ENCODE assay signal across 13 mouse cellular contexts in the genomic region with DNA sequence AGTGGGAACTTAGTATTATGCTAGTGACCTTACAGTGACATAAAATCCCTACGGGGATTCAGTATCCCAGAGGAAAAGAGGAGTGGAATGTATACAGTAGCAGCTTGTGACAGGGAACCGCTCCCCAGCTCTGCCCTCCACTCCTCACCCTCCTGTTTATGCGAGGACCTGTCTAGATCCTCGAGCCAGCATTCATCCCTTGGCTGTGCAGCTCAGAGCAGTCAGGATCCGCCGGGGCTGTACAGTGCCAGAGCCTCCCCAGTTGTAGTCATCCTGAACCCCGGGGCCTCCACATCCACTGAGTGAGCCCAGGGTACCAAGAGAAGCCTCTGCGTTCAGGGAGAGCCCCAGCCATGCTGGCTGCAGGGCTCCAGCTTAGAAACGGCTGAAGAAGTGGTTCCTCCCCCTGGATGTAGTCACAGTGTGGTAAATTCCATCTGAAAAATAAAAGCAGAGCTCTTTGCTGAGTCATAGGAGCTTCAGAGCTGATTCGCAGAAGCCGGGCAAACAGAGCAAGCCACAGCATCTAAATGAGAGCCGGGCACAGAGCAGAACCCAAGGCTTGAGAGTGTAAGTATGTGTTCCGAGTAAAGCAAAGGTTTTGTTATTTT. TPM values are rescaled to one million over a fixed set of nuclear protein-coding genes. Genes with fewer than 3 reads are reported as not detected.
DNase-seq lines count a peak whose midpoint lies in the region; ATAC-seq lines count a peak whose summit lies in the region.
"Had no signal": no experiment of that assay in that cellular context is flagged by ENCODE, and none has a peak within 500 bp of the region (broad histone marks: within the 10 kb centered on the region; RNA-seq: fewer than 3 reads in every experiment).

No protein-coding gene starts in this region.

- no peak overlapping the region for H3K4me3 ChIP-seq in embryonic facial prominence, embryonic 14.5 days (ENCODE audit: low read depth, low read length)
- H3K4me3 ChIP-seq in embryonic facial prominence, embryonic 10.5 days: no peak overlapping the region
- H3K4me3 ChIP-seq: heart, embryonic 15.5 days had no signal

- H3K9ac ChIP-seq in embryonic facial prominence, embryonic 14.5 days (ENCODE audit: low read depth, low read length): no peak overlapping the region
- H3K9ac ChIP-seq: heart, embryonic 15.5 days had no signal

- H3K36me3 ChIP-seq in embryonic facial prominence, embryonic 14.5 days (ENCODE audit: control insufficient read depth, insufficient read depth, low read length): no peaks in the 10 kb centered on the region
- H3K36me3 ChIP-seq in embryonic facial prominence, embryonic 10.5 days (replicated peaks): no peaks in the 10 kb centered on the region
- H3K36me3 ChIP-seq: heart, embryonic 15.5 days had no signal

- no peak overlapping the region for H3K27ac ChIP-seq in embryonic facial prominence, embryonic 14.5 days (replicated peaks; ENCODE audit: low read depth, low read length)
- no peak overlapping the region for H3K27ac ChIP-seq in embryonic facial prominence, embryonic 10.5 days (replicated peaks)
- H3K27ac ChIP-seq: heart, embryonic 15.5 days had no signal

- no peaks in the 10 kb centered on the region for H3K9me3 ChIP-seq in embryonic facial prominence, embryonic 14.5 days (ENCODE audit: control insufficient read depth, low read length)
- no peaks in the 10 kb centered on the region for H3K9me3 ChIP-seq in embryonic facial prominence, embryonic 10.5 days
- H3K9me3 ChIP-seq: heart, embryonic 15.5 days had no signal

- 60% methylated on average over 13 of the region's 13 CpGs for WGBS in embryonic facial prominence, embryonic 14.5 days
- 74% methylated on average over 13 of the region's 13 CpGs for WGBS in embryonic facial prominence, embryonic 10.5 days

- H3K27me3 ChIP-seq in embryonic facial prominence, embryonic 14.5 days (replicated peaks; ENCODE audit: control insufficient read depth, insufficient read depth, low read length): no peaks in the 10 kb centered on the region
- H3K27me3 ChIP-seq in embryonic facial prominence, embryonic 10.5 days (replicated peaks; ENCODE audit: low read depth, poor library complexity, severe bottlenecking): no peaks in the 10 kb centered on the region
- H3K27me3 ChIP-seq: heart, embryonic 15.5 days had no signal

- H3K4me2 ChIP-seq in embryonic facial prominence, embryonic 14.5 days (ENCODE audit: low read depth, low read length): no peak overlapping the region
- H3K4me2 ChIP-seq: heart, embryonic 15.5 days had no signal

- peaks cover 4% of the 10 kb centered on the region; the same call in 1 of the 2 replicates for H3K4me1 ChIP-seq in embryonic facial prominence, embryonic 14.5 days (ENCODE audit: control insufficient read depth, insufficient read depth, low read length)
- H3K4me1 ChIP-seq in embryonic facial prominence, embryonic 10.5 days: no peaks in the 10 kb centered on the region
- H3K4me1 ChIP-seq: heart, embryonic 15.5 days had no signal

- ATAC-seq in embryonic facial prominence, embryonic 14.5 days (ENCODE audit: low read depth): no peak
- ATAC-seq: intestine, embryonic 16.5 days had no signal

- DNase-seq in embryonic facial prominence, embryonic 14.5 days (ENCODE audit: low spot score): peak; percentile 14
- no peak for DNase-seq in embryonic facial prominence, embryonic 10.5 days (ENCODE audit: low spot score)
- DNase-seq in right cerebral cortex, adult 18-20 months: peak; percentile 63
- no peak for DNase-seq in right cerebral cortex, postnatal 4 days
- DNase-seq in left cerebral cortex, adult 8-10 months (ENCODE audit: low spot score in 2 of 2): peak; percentile 18 to 58
- no peak for DNase-seq in thymus, postnatal 4 days
- no peak for DNase-seq in kidney, postnatal 36 days
- no peak for DNase-seq in testis, postnatal 10 days (ENCODE audit: low spot score)
- DNase-seq: cerebellum, adult 8-10 months; gastrocnemius, postnatal 10 days; lung, adult 18-20 months had no signal

RNA-seq across cellular contexts. Expression of a gene that starts 27.6 kb away (rescaled TPM):
- 0.46 and 1.2 TPM in 2 replicates for polyA plus RNA-seq in embryonic facial prominence, embryonic 14.5 days (2014; fragmentation: Nextera tagmentation; extraction: Ambion mirVana)
- polyA plus RNA-seq in embryonic facial prominence, embryonic 10.5 days (2016; fragmentation: Nextera tagmentation; extraction: Ambion mirVana): 0.48 and 0.51 TPM in 2 replicates
- total RNA-seq in left cerebral cortex, adult 8-10 months (2022): 10 to 100 TPM; 43.6 to 52.7 (median 51.6) TPM
- polyA plus RNA-seq: heart, embryonic 15.5 days had no signal

RNA-seq across cellular contexts. Expression of a gene that starts 58.8 kb away (rescaled TPM):
- polyA plus RNA-seq in embryonic facial prominence, embryonic 14.5 days (2014; fragmentation: Nextera tagmentation; extraction: Ambion mirVana): 92.6 and 111 TPM in 2 replicates
- polyA plus RNA-seq in embryonic facial prominence, embryonic 10.5 days (2016; fragmentation: Nextera tagmentation; extraction: Ambion mirVana): 121 and 133 TPM in 2 replicates
- total RNA-seq in left cerebral cortex, adult 8-10 months (2022): 100 to 1,000 TPM; 129 to 161 (median 140) TPM

Comparison
In these comparisons a context has a peak if more than half of its experiments do, and no peak if none do; other contexts are left out.
1. DNase-seq: peak in embryonic facial prominence, embryonic 14.5 days (single experiment), right cerebral cortex, adult 18-20 months (single experiment) and left cerebral cortex, adult 8-10 months (2 of 2); none in embryonic facial prominence, embryonic 10.5 days (single experiment), right cerebral cortex, postnatal 4 days (single experiment), thymus, postnatal 4 days (single experiment), kidney, postnatal 36 days (0 of 2) and testis, postnatal 10 days (single experiment).